Mouse (Mus musculus): ENCODE measurements around the gene Naa38. TPM values are rescaled to one million over a fixed set of nuclear protein-coding genes. Genes with fewer than 3 reads are reported as not detected.
"Not testable (repeated sequence)": the region's sequence is repeated elsewhere in the genome, so short reads cannot be mapped to it uniquely, and the experiment has no call there.

Gene Naa38
- polyA plus RNA-seq, 1 experiment from 2014 or later = 153 TPM

DNA sequence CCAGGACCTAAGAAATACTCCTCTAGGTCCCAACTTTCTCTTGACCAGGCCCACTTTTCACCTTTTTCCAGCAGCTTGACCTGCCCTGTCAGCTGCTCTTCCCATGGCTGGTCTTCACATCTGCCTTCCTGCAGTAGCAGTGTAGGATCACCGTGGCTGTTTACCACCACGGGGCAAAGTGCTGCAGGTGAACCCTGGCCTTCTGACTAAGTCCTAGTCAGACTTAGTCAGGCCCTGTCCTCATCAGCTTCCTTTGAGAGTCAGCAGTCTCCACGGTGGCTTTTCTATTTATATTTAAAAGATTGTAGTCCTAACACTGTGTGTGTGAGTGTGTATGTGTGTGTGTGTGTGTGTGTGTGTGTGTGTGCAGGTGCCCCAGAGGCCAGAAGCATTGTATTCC is 17.5 kb upstream of the Naa38 start:
- no peak overlapping the region for H3K27ac ChIP-seq
- no peak overlapping the region for H3K4me3 ChIP-seq (replicated peaks)
- 75% methylated on average over 3 of the region's 3 CpGs for WGBS
- no peak overlapping the region for H3K4me2 ChIP-seq
- no peak; the same call in 1 of the 2 replicates for ATAC-seq (replicated peaks; ENCODE audit: low FRiP score)
- H3K4me1 ChIP-seq = peaks cover 10% of the 10 kb centered on the region; the same call in 1 of the 2 replicates
- H3K36me3 ChIP-seq = peaks cover 60% of the 10 kb centered on the region
- no peaks in the 10 kb centered on the region for H3K9me3 ChIP-seq (replicated peaks)
- H3K27me3 ChIP-seq = no peaks in the 10 kb centered on the region
- no peak overlapping the region for H3K9ac ChIP-seq

DNA sequence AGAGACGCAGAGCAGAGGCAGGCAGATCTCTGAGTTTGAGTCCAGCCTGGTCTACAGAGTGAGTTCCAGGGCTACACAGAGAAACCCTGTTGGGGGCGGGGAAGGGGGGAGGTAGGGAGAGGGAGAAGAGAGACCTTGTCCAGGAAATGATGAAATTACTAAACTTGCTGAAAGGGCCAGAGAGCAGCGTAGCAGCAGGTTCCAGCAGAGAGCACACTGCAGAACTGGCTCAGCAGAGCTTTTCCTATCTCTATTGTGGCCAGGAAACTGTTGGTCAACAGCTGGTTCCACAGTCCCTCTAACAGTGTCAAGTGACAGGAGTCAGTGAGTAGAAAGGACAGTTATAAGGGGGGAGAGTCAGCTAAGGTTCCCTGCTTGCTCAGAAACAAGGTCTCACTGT is 15.7 kb upstream of the Naa38 start:
- peaks cover 47% of the 10 kb centered on the region for H3K36me3 ChIP-seq
- H3K4me1 ChIP-seq = 0 out of 2 replicates have a peak, but pooled peaks cover 4% of the 10 kb centered on the region
- H3K4me2 ChIP-seq = no peak overlapping the region
- WGBS = 85% methylated on average over 3 of the region's 3 CpGs
- no peak for ATAC-seq (replicated peaks; ENCODE audit: low FRiP score)
- no peak overlapping the region for H3K4me3 ChIP-seq (replicated peaks)
- H3K9me3 ChIP-seq (replicated peaks) = no peaks in the 10 kb centered on the region
- no peak overlapping the region for H3K9ac ChIP-seq
- H3K27ac ChIP-seq = no peak overlapping the region
- H3K27me3 ChIP-seq = no peaks in the 10 kb centered on the region

DNA sequence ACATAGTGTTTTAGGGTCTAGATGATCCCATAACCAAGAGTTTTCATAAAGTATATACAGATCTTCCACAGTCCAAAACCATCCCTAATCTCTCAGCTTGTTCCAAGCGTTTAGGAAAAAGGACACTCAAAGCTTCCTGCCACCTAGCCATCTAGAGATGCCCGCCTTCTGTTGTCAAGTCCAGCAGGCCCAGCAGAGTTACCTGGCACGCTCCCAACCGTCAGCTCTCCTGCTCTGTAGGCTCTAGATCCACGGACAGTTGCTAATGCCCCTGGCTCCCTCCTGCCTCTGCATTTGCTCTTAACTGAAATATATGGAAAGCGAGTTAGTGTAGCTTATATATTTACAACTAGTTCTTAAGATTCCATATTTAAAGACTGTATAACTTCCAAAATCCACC is 13.9 kb upstream of the Naa38 start:
- Histone ChIP-seq H3K36me3 (peaks cover 32% of the 10 kb centered on the region), H3K9me3 (replicated peaks) (no peaks in the 10 kb centered on the region), H3K4me3 (replicated peaks) (no peak overlapping the region), H3K27ac (no peak overlapping the region), H3K4me2 (no peak overlapping the region), H3K4me1 (0 out of 2 replicates have a peak, but pooled peaks cover 4% of the 10 kb centered on the region), H3K9ac (no peak overlapping the region), H3K27me3 (no peaks in the 10 kb centered on the region)
- ATAC-seq (replicated peaks; ENCODE audit: low FRiP score) = no peak
- 85% methylated on average over 6 of the region's 6 CpGs for WGBS

DNA sequence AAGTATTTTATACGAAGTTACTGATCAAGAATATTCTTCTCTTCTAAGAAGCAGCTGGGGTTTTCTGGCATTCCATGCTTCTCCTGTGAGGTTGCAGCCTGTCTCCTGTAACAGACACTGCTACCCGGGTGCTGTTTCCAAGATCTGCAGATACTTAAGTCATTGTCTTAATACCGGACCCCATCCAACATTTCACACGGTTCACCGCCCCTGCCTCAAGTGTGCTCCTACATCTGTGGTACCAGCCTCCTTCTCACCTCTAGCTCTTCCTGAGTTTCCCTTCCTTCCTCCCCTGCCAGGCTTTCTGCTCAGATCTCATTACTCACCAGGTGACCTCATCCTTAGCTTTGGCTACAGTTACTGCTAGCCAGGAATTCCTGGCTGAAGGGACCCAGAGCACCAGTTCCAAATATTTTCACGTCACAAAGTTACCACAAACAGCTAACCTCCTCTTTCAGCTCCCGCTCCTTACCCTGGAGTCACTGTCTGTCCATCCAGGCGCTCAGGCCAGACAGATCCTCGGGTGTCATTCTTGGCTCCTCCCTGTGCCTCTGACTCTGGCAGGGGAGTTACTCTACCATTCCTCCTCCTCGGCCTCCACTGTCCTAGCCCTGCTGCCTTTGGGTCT is 12.7 kb upstream of the Naa38 start:
- Histone ChIP-seq H3K27me3 (no peaks in the 10 kb centered on the region), H3K9me3 (replicated peaks) (no peaks in the 10 kb centered on the region), H3K27ac (0 out of 2 replicates have a peak overlapping the region, but pooled peaks have one; percentile 1), H3K36me3 (peaks cover 21% of the 10 kb centered on the region), H3K4me3 (replicated peaks) (no peak overlapping the region), H3K4me2 (no peak overlapping the region), H3K4me1 (0 out of 2 replicates have a peak, but pooled peaks cover 4% of the 10 kb centered on the region), H3K9ac (no peak overlapping the region)
- 55% methylated on average over 10 of the region's 10 CpGs for WGBS
- 0 out of 2 replicates have a peak, but pooled peaks have one; percentile 46 for ATAC-seq (replicated peaks; ENCODE audit: low FRiP score)

DNA sequence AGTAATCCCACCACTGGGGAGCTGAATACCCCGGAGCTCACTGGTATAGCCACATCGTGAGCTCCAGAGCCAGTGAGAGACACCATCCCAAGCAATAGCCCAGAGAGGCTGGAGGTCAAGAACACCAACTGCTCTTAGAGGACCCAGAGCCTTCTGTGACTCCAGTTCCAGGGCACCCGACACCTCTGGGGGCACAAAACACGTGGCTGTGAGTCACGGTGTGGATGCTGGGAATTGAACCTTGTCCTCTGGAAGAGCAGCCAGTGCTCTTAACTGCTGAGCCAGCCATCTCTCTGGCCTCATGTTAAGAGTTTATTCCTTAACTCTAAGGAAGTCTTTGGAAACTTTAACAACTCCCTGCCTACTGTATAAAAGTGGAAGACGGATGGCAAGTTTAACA is 10.3 kb upstream of the Naa38 start:
- H3K9me3 ChIP-seq (replicated peaks) = no peaks in the 10 kb centered on the region
- no peak overlapping the region for H3K9ac ChIP-seq
- H3K27me3 ChIP-seq = no peaks in the 10 kb centered on the region
- peaks cover 8% of the 10 kb centered on the region; the same call in 1 of the 2 replicates for H3K36me3 ChIP-seq
- H3K4me2 ChIP-seq = no peak overlapping the region
- H3K4me1 ChIP-seq = peaks cover 8% of the 10 kb centered on the region
- WGBS = 72% methylated on average over 6 of the region's 6 CpGs
- H3K4me3 ChIP-seq (replicated peaks) = no peak overlapping the region
- ATAC-seq (replicated peaks; ENCODE audit: low FRiP score) = no peak
- 0 out of 2 replicates have a peak overlapping the region, but pooled peaks have one; percentile 13 for H3K27ac ChIP-seq

DNA sequence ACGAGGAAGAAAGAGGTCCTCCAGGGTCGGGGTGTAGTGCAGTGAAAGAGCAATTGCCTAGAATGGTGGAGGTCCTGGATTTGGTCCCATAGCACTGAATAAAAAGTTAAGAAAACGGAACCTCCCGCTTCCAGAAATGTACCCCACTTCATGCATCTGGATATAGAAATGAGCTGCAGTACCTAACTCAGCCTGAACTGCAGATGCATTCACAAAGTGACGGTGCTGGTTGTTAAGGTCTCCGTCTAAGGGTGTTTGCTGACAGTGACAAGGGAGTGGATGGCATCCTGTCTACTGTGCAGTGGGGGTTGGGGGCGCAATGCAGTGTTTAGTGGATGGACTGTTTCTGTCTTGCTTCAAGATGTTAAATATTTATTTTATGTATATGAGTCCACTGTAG is 8.5 kb upstream of the Naa38 start:
- Histone ChIP-seq H3K27ac (no peak overlapping the region), H3K4me3 (replicated peaks) (no peak overlapping the region), H3K4me2 (no peak overlapping the region), H3K9me3 (replicated peaks) (no peaks in the 10 kb centered on the region), H3K9ac (no peak overlapping the region), H3K36me3 (peaks cover 5% of the 10 kb centered on the region; the same call in 1 of the 2 replicates), H3K27me3 (no peaks in the 10 kb centered on the region), H3K4me1 (peaks cover 12% of the 10 kb centered on the region)
- 75% methylated on average over 7 of the region's 7 CpGs for WGBS
- ATAC-seq (replicated peaks; ENCODE audit: low FRiP score) = no peak

DNA sequence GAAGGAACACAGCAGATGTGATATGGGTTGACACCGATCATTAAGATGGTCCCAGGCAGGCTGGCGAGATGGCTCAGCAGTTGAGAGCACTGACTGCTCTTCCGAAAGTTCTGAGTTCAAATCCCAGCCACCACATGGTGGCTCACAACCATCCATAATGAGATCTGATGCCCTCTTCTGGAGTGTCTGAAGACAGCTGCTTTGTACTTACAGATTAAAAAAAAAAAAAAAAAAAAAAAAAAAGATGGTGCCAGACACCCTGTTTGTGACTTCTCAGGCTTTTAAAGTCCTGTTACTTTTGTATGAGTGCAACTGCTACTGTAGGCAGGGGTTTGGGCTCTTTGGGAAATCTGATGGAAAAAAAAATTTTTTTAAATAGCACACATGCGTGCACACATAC is 6.6 kb upstream of the Naa38 start:
- no peak overlapping the region for H3K9ac ChIP-seq
- no peak overlapping the region for H3K4me3 ChIP-seq (replicated peaks)
- peaks cover 8% of the 10 kb centered on the region for H3K4me1 ChIP-seq
- no peak for ATAC-seq (replicated peaks; ENCODE audit: low FRiP score)
- H3K36me3 ChIP-seq = peaks cover 7% of the 10 kb centered on the region; the same call in 1 of the 2 replicates
- no peaks in the 10 kb centered on the region for H3K9me3 ChIP-seq (replicated peaks)
- WGBS = 96% methylated on average over 4 of the region's 4 CpGs
- no peaks in the 10 kb centered on the region for H3K27me3 ChIP-seq
- H3K4me2 ChIP-seq = no peak overlapping the region
- H3K27ac ChIP-seq = no peak overlapping the region

DNA sequence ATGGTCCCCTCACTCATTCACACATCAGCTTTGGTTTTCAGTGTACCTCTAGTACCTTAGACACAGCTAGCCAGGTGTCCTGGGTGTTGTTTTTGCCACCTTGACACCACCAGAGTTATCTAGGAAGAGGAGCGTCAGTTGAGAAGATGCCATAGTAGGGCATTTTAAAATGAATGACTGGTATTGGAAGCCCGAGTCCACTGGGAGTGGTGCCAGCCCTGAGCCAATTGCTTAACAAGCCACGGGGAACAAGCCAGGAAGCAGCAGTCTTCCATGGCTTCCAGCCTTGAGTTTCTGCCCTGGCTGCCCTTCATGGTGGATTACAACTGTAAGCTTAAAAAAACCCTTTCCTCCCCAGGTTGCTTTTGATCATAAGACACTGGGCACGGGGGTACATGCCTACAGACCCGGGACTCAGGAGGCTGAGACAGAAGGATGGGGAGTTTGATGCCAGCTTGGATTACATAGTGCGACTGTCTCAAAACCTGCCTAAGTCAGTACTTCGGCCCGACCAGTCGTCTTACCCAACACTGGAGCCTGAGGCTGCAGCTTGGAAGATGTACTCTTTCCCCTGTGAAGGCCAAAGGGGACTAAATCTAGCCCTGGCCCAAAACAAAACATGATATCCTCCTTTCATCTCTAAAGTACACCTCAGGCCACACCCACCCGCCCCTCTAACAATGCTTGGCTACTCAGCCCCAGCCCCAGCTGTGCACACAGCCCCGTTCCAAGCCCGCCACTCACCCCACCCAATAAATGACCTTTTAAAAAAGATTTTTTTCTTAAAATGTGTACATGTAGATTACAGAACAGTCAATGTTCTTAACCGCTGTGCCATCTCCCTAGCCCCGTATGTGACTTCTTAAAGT is 5.5 kb upstream of the Naa38 start:
- H3K27me3 ChIP-seq = no peaks in the 10 kb centered on the region
- 56% methylated on average over 14 of the region's 14 CpGs for WGBS
- H3K4me2 ChIP-seq = no peak overlapping the region
- H3K27ac ChIP-seq = no peak overlapping the region
- 0 out of 2 replicates have a peak overlapping the region, but pooled peaks have one; percentile 4 for H3K9ac ChIP-seq
- H3K4me3 ChIP-seq (replicated peaks) = no peak overlapping the region
- ATAC-seq (replicated peaks; ENCODE audit: low FRiP score) = no peak
- H3K9me3 ChIP-seq (replicated peaks) = no peaks in the 10 kb centered on the region
- H3K36me3 ChIP-seq = peaks cover 7% of the 10 kb centered on the region; the same call in 1 of the 2 replicates
- H3K4me1 ChIP-seq = peaks cover 13% of the 10 kb centered on the region

DNA sequence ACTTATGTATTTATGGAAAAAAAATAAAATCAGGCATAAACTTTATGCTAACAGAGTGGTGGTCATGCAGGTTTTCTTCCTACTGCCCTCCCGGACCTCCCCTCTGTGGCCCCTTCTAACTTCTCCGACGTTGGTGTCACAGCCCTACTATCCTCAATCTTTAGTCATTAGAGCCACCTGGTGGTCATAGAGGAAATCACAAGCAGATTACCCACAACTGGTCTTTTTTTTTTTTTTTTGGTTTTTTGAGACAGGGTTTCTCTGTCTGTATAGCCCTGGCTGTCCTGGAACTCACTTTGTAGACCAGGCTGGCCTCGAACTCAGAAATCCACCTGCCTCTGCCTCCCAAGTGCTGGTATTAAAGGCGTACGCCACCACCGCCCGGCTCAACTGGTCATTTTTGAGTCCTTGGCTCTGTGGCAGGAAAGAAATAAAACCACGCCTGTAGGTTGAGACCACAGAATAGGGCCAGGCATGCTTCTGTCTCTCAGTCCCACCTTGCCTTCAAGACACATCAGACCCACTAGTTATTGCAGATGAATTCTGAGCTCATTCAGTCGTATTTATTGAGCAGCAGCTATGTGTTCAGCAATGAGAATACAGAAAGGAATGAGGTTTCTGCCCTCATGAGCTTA is 4.8 kb upstream of the Naa38 start:
- Histone ChIP-seq H3K27me3 (no peaks in the 10 kb centered on the region), H3K27ac (no peak overlapping the region)
- no peak for ATAC-seq (replicated peaks; ENCODE audit: low FRiP score)

DNA sequence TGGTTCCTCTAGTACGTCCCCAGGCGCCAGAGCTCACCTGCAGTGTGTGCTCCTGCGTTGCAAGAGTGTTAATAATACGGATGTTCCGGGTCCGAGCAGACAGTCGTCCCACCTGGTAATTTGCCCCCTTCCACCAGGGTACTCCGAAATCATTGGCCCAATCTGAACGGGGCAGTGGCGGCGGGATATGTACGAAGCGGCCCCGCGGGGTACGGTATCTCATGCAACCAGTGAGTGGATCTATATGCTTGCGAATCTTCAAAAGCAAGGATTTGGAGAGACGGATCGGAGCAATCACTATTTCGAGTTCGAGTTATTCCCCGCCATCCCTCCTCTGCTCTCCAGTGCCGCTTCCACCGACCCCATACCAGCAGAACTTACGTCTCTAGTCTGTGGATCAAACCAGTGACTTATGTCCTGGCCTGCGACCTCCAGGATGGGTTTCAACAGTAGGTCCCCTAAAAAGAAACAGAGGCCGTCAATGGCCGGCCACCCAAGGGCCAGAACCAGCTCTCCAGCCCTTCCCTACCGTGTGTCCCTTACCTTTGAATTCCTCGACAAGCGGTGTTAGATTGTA is 608 bp upstream of the Naa38 start:
- not testable (repeated sequence) for H3K9me3 ChIP-seq (replicated peaks); H3K27me3 ChIP-seq; ATAC-seq (replicated peaks; ENCODE audit: low FRiP score)
- under 1% methylated on average over 31 of the region's 31 CpGs for WGBS
- Histone ChIP-seq H3K27ac (peak overlapping the region; percentile 99), H3K4me3 (replicated peaks) (peak overlapping the region; percentile 78), H3K4me2 (peak overlapping the region; percentile 84), H3K9ac (peak overlapping the region; percentile 62), H3K4me1 (peaks cover 46% of the 10 kb centered on the region), H3K36me3 (peaks cover 15% of the 10 kb centered on the region)

More for the DNA sequence above, 4.8 kb upstream of the Naa38 start:
- H3K9me3 ChIP-seq (replicated peaks) = no peaks in the 10 kb centered on the region
- peaks cover 7% of the 10 kb centered on the region; the same call in 1 of the 2 replicates for H3K36me3 ChIP-seq
- H3K9ac ChIP-seq = no peak overlapping the region
- H3K4me2 ChIP-seq = no peak overlapping the region
- peaks cover 13% of the 10 kb centered on the region for H3K4me1 ChIP-seq
- no peak overlapping the region for H3K4me3 ChIP-seq (replicated peaks)
- 47% methylated on average over 10 of the region's 10 CpGs for WGBS

DNA sequence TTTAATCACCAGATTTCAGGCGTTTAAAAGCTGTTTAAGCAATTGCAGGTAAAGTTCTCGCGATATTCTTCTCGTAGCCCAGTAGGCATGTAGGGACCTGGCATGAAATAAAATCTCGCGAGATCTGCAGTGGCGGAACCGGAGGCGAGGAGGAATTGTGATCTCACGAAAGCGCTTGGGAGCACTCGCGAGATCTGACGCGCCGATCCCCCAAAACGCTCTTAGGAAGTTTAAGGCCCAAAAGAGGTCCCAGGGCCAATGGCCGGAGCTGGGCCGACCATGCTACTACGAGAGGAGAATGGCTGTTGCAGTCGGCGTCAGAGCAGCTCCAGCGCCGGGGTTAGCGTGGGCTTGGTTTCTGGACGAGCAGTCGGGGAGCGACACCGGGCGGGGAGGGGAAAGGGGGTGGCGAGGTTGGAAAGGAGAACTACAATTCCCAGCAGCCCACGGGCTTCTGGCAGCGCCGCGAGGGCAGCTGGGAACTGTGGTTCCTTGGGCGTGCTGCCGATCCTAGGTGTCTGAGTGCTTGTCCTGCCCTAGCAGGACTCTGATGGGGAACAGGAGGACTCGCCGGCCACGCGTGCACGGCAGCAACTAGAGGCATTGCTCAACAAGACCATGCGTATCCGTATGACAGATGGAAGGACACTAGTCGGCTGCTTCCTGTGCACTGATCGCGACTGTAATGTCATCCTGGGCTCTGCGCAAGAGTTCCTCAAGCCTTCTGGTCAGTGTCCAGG is 517 bp downstream of the Naa38 start:
- peak overlapping the region; percentile 91 for H3K9ac ChIP-seq
- peaks cover 51% of the 10 kb centered on the region for H3K4me1 ChIP-seq
- peaks cover 26% of the 10 kb centered on the region for H3K36me3 ChIP-seq
- no peaks in the 10 kb centered on the region for H3K9me3 ChIP-seq (replicated peaks)
- H3K4me3 ChIP-seq (replicated peaks) = peak overlapping the region; percentile 78
- H3K27ac ChIP-seq = peak overlapping the region; percentile 99
- 0 out of 2 replicates have a peak, but pooled peaks cover 3% of the 10 kb centered on the region for H3K27me3 ChIP-seq
- WGBS = under 1% methylated on average over 48 of the region's 48 CpGs
- ATAC-seq (replicated peaks; ENCODE audit: low FRiP score) = peak; percentile 88
- peak overlapping the region; percentile 84 for H3K4me2 ChIP-seq

Measured in kidney, embryonic 15.5 days (tissue).